In genomic region chr2:164892696-164893216, GRCm38 (mm10) we compare ENCODE assay signal across 28 mouse cellular contexts. TPM values are rescaled to one million over a fixed set of nuclear protein-coding genes. Genes with fewer than 3 reads are reported as not detected.
DNase-seq lines count a peak whose midpoint lies in the region; TF ChIP-seq lines count a peak whose summit lies in the region.
"Had no signal": no experiment of that assay in that cellular context is flagged by ENCODE, and none has a peak within 500 bp of the region (broad histone marks: within the 10 kb centered on the region; RNA-seq: fewer than 3 reads in every experiment).

No protein-coding gene starts in this region.

- no peak for DNase-seq in gastrocnemius, adult 2 months
- no peak for DNase-seq in gastrocnemius, adult 18-20 months (ENCODE audit: low spot score)
- no peak for DNase-seq in CH12.LX (ENCODE audit: extremely low read depth)
- DNase-seq in cerebellum, adult 8-10 months: peak; percentile 61
- DNase-seq in cerebellum, postnatal 25 days: peak; percentile 69 to 76
- no peak for DNase-seq in thymus, postnatal 36 days
- DNase-seq in thymus, postnatal 4 days: no peak
- DNase-seq: adrenal gland, adult 2 months; heart, adult 2 months; heart, postnatal 4 days; kidney, adult 11 months; layer of hippocampus, postnatal 36 days; liver, embryonic 13.5 days; lung, adult 18-20 months; lung, postnatal 4 days; right cerebral cortex, postnatal 25 days; thymus, adult 2 months had no signal

- no peaks in the 10 kb centered on the region for H3K79me2 ChIP-seq in CH12.LX (replicated peaks; ENCODE audit: control insufficient read depth, extremely low read depth, insufficient read depth, poor library complexity, severe bottlenecking)

- no peak overlapping the region for H3K9ac ChIP-seq in CH12.LX (ENCODE audit: insufficient read depth, low read depth)
- H3K9ac ChIP-seq: embryonic facial prominence, embryonic 13.5 days; forebrain, embryonic 15.5 days; heart, embryonic 12.5 days; hindbrain, embryonic 13.5 days; kidney, embryonic 15.5 days; limb, embryonic 15.5 days; liver, embryonic 13.5 days; midbrain, embryonic 13.5 days had no signal

- no peaks in the 10 kb centered on the region for H3K9me3 ChIP-seq in CH12.LX (replicated peaks; ENCODE audit: low read length)
- H3K9me3 ChIP-seq: embryonic facial prominence, embryonic 13.5 days; forebrain, embryonic 10.5 days; forebrain, embryonic 15.5 days; hindbrain, embryonic 13.5 days; kidney, embryonic 15.5 days; limb, embryonic 10.5 days; limb, embryonic 15.5 days; liver, embryonic 13.5 days; megakaryocyte, embryonic 14.5 days; midbrain, embryonic 13.5 days had no signal

- peaks cover 98 to 100% of the 10 kb centered on the region in 2 experiments for H3K36me3 ChIP-seq in CH12.LX (replicated peaks in 1 of 2; ENCODE audit: control insufficient read depth in 1 of 2, insufficient read depth in 1 of 2, low read length in 1 of 2)

- no peak for TF ChIP-seq CTCF in gastrocnemius, adult 2 months (IDR thresholded peaks at IDR 0.05)
- TF ChIP-seq CTCF in CH12.LX (conservative IDR thresholded peaks at IDR 0.05 in 1 of 2, IDR thresholded peaks at IDR 0.05 in 1 of 2; ENCODE audit: low read depth in 2 of 2, low read length in 2 of 2): no peak

- TF ChIP-seq EP300 in CH12.LX (IDR thresholded peaks at IDR 0.05; ENCODE audit: low read length): no peak

- H3K27ac ChIP-seq in gastrocnemius, adult 2 months: peak overlapping the region; percentile 85
- H3K27ac ChIP-seq in CH12.LX (ENCODE audit: insufficient read depth, low read depth): no peak overlapping the region
- H3K27ac ChIP-seq: embryonic facial prominence, embryonic 13.5 days; forebrain, embryonic 10.5 days; forebrain, embryonic 15.5 days; heart, adult 2 months; hindbrain, embryonic 13.5 days; kidney, embryonic 15.5 days; limb, embryonic 10.5 days; limb, embryonic 15.5 days; liver, embryonic 13.5 days; midbrain, embryonic 13.5 days had no signal

- dilution Hi-C loops in CH12.LX (cut with MboI; ENCODE audit: extremely low pct_ligation_motif_present, extremely low pct_unique_long_range_greater_than_20kb, low sequenced_read_pairs): no loop called here

- no peak for TF ChIP-seq RAD21 in CH12.LX (IDR thresholded peaks at IDR 0.05; ENCODE audit: low read depth, low read length)

- H3K4me1 ChIP-seq in CH12.LX (ENCODE audit: control insufficient read depth in 1 of 2, insufficient read depth in 2 of 2): no peaks in the 10 kb centered on the region
- H3K4me1 ChIP-seq: embryonic facial prominence, embryonic 13.5 days; forebrain, embryonic 10.5 days; forebrain, embryonic 15.5 days; heart, embryonic 12.5 days; hindbrain, embryonic 13.5 days; limb, embryonic 10.5 days; limb, embryonic 15.5 days; midbrain, embryonic 13.5 days had no signal

- H3K4me3 ChIP-seq in gastrocnemius, adult 2 months: peak overlapping the region; percentile 38
- H3K4me3 ChIP-seq in CH12.LX (replicated peaks in 1 of 3; ENCODE audit: low read depth in 2 of 3, low read length in 2 of 3, poor library complexity in 1 of 3): no peak overlapping the region
- H3K4me3 ChIP-seq: embryonic facial prominence, embryonic 13.5 days; forebrain, embryonic 10.5 days; forebrain, embryonic 15.5 days; heart, adult 2 months; heart, embryonic 12.5 days; hindbrain, embryonic 13.5 days; kidney, embryonic 15.5 days; limb, embryonic 10.5 days; limb, embryonic 15.5 days; liver, embryonic 13.5 days; megakaryocyte, embryonic 14.5 days; midbrain, embryonic 13.5 days had no signal

- H3K4me2 ChIP-seq in CH12.LX (ENCODE audit: insufficient read depth, low read depth, poor library complexity, severe bottlenecking): no peak overlapping the region
- H3K4me2 ChIP-seq: embryonic facial prominence, embryonic 13.5 days; forebrain, embryonic 15.5 days; heart, embryonic 12.5 days; hindbrain, embryonic 13.5 days; kidney, embryonic 15.5 days; limb, embryonic 15.5 days; liver, embryonic 13.5 days; midbrain, embryonic 13.5 days had no signal

- in situ Hi-C loops in CH12.LX (cut with MboI; ENCODE audit: low pct_ligation_motif_present, low pct_unique_long_range_greater_than_20kb, low sequenced_read_pairs): no loop called here

- intact Hi-C loops in gastrocnemius, adult 2 months (cut with DNase I): no loop called here

- no peak for TF ChIP-seq POLR2A in CH12.LX (IDR thresholded peaks at IDR 0.05; ENCODE audit: low read depth, low read length)

- H3K27me3 ChIP-seq in CH12.LX (replicated peaks): no peaks in the 10 kb centered on the region
- H3K27me3 ChIP-seq: embryonic facial prominence, embryonic 13.5 days; forebrain, embryonic 15.5 days; heart, embryonic 12.5 days; hindbrain, embryonic 13.5 days; kidney, embryonic 15.5 days; limb, embryonic 15.5 days; liver, embryonic 13.5 days; megakaryocyte, embryonic 14.5 days; midbrain, embryonic 13.5 days had no signal

TF ChIP-seq in CH12.LX, 34 proteins besides CTCF, POLR2A, EP300 and RAD21:
- TF ChIP-seq ZMIZ1 (IDR thresholded peaks at IDR 0.05; ENCODE audit: low read depth, low read length) (0 out of 2 replicates have a peak, but pooled peaks have one; percentile 18), JUN (IDR thresholded peaks at IDR 0.05; ENCODE audit: insufficient read depth, low read depth, low read length) (no peak)

RNA-seq across cellular contexts. Expression of gene Pcif1, which starts 13.7 kb away (rescaled TPM):
- 10 to 100 TPM; 25.6 TPM for total RNA-seq in gastrocnemius, adult 2 months (2021)
- total RNA-seq in gastrocnemius, adult 18-20 months (2021): 10 to 100 TPM; 26.3 to 28.6 TPM
- 30.0 and 33.6 TPM in 2 replicates for total RNA-seq in CH12.LX (2012; rRNA removed)
- total RNA-seq in CH12.LX (2014; rRNA removed): 18.2 and 20.0 TPM in 2 replicates
- polyA plus RNA-seq in CH12.LX (2012; ENCODE audit: insufficient read length, low read depth): 49.1 and 59.1 TPM in 2 replicates

RNA-seq across cellular contexts. Expression of gene Zfp335, which starts 18.8 kb away (rescaled TPM):
- 10 to 100 TPM in 1 of 2 experiments, 1 to 10 TPM in 1; 9.7 to 10.5 TPM for total RNA-seq in gastrocnemius, adult 2 months (2021)
- total RNA-seq in gastrocnemius, adult 18-20 months (2021): 1 to 10 TPM; 7.4 to 8.4 TPM
- 12.0 and 14.4 TPM in 2 replicates for total RNA-seq in CH12.LX (2012; rRNA removed)
- 5.0 and 5.2 TPM in 2 replicates for total RNA-seq in CH12.LX (2014; rRNA removed)
- 13.1 and 16.5 TPM in 2 replicates for polyA plus RNA-seq in CH12.LX (2012; ENCODE audit: insufficient read length, low read depth)

RNA-seq across cellular contexts. Expression of gene Pltp, which starts 35.2 kb away (rescaled TPM):
- total RNA-seq in gastrocnemius, adult 2 months (2021): 10 to 100 TPM; 11.4 to 20.1 TPM
- total RNA-seq in gastrocnemius, adult 18-20 months (2021): 10 to 100 TPM; 12.5 to 21.8 TPM
- total RNA-seq in CH12.LX (2012; rRNA removed) (4.4 and 5.5 TPM in 2 replicates), CH12.LX (2014; rRNA removed) (0.85 and 1.1 TPM in 2 replicates)
- polyA plus RNA-seq in CH12.LX (2012; ENCODE audit: insufficient read length, low read depth): 0.94 and 0.98 TPM in 2 replicates
- total RNA-seq: common myeloid progenitor, adult 5-6 weeks had no signal

RNA-seq across cellular contexts. Expression of gene Mmp9, which starts 47.8 kb away (rescaled TPM):
- 1 to 10 TPM in 1 of 2 experiments, under 1 TPM in 1; 0.46 to 1.1 TPM for total RNA-seq in gastrocnemius, adult 2 months (2021)
- under 1 TPM; 0.43 to 0.85 TPM for total RNA-seq in gastrocnemius, adult 18-20 months (2021)
- total RNA-seq in CH12.LX (2012; rRNA removed) (not detected in 2 replicates), CH12.LX (2014; rRNA removed) (not detected in 2 replicates)
- polyA plus RNA-seq in CH12.LX (2012; ENCODE audit: insufficient read length, low read depth): not detected in 2 replicates

RNA-seq across cellular contexts. Expression of gene Neurl2, which starts 59.5 kb away (rescaled TPM):
- total RNA-seq in gastrocnemius, adult 2 months (2021): 10 to 100 TPM; 31.1 to 37.0 TPM
- 10 to 100 TPM; 37.2 to 41.0 TPM for total RNA-seq in gastrocnemius, adult 18-20 months (2021)
- total RNA-seq in CH12.LX (2012; rRNA removed) (2.9 and 4.1 TPM in 2 replicates), CH12.LX (2014; rRNA removed) (1.6 and 2.1 TPM in 2 replicates)
- polyA plus RNA-seq in CH12.LX (2012; ENCODE audit: insufficient read length, low read depth): 1.7 and 1.8 TPM in 2 replicates

Comparison
In these comparisons a context has a peak if more than half of its experiments do, and no peak if none do; other contexts are left out.
1. DNase-seq: peak in cerebellum, adult 8-10 months (single experiment) and cerebellum, postnatal 25 days (2 of 2); none in gastrocnemius, adult 2 months (single experiment), gastrocnemius, adult 18-20 months (single experiment), CH12.LX (single experiment), thymus, postnatal 36 days (0 of 2) and thymus, postnatal 4 days (single experiment).